Mouse (Mus musculus): Measurements from ENCODE around the gene Gm12216. TPM values are rescaled to one million over a fixed set of nuclear protein-coding genes. Genes with fewer than 3 reads are reported as not detected.

Gene Gm12216
- polyA plus RNA-seq, 1 experiment from 2014 or later, result 1.4 TPM

DNA sequence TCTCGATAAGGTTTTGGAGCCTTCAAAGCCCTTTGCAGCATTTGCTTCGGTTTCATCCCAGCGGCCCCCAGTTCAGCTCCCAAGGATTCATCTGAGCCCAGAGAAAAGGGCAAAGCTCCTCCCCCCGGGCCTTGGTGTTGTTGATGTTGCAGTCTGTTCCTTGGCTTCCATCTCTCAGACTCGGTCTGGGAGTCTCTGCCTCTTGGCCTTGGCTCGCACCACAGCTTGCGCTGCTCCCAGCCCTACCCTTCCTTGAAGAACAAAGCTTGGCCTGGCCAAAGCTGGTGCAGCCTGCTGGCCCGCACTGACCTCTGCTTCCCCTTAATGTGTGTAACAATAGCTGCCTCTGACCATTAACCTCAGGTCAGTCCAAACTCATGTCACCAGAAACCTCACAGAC, 70.9 kb downstream of the Gm12216 start:
- H3K27me3 ChIP-seq (replicated peaks; ENCODE audit: control insufficient read depth, insufficient read depth, low read length), result no peaks in the 10 kb centered on the region
- no peak for DNase-seq (ENCODE audit: low spot score)
- WGBS, result 78% methylated on average over 8 of the region's 8 CpGs
- H3K27ac ChIP-seq (ENCODE audit: low read depth), result no peak overlapping the region
- ATAC-seq (replicated peaks; ENCODE audit: low FRiP score, low TSS enrichment, low read depth), result no peak
- no peaks in the 10 kb centered on the region for H3K36me3 ChIP-seq (ENCODE audit: control insufficient read depth, insufficient read depth, low read length)
- H3K4me1 ChIP-seq (replicated peaks; ENCODE audit: control insufficient read depth, insufficient read depth, low read length), result no peaks in the 10 kb centered on the region
- no peaks in the 10 kb centered on the region for H3K9me3 ChIP-seq (ENCODE audit: control insufficient read depth, low read length)
- H3K4me3 ChIP-seq (ENCODE audit: low read depth, low read length), result no peak overlapping the region
- no peak overlapping the region for H3K9ac ChIP-seq (ENCODE audit: low read length)
- no peak overlapping the region for H3K4me2 ChIP-seq (ENCODE audit: low read length)

DNA sequence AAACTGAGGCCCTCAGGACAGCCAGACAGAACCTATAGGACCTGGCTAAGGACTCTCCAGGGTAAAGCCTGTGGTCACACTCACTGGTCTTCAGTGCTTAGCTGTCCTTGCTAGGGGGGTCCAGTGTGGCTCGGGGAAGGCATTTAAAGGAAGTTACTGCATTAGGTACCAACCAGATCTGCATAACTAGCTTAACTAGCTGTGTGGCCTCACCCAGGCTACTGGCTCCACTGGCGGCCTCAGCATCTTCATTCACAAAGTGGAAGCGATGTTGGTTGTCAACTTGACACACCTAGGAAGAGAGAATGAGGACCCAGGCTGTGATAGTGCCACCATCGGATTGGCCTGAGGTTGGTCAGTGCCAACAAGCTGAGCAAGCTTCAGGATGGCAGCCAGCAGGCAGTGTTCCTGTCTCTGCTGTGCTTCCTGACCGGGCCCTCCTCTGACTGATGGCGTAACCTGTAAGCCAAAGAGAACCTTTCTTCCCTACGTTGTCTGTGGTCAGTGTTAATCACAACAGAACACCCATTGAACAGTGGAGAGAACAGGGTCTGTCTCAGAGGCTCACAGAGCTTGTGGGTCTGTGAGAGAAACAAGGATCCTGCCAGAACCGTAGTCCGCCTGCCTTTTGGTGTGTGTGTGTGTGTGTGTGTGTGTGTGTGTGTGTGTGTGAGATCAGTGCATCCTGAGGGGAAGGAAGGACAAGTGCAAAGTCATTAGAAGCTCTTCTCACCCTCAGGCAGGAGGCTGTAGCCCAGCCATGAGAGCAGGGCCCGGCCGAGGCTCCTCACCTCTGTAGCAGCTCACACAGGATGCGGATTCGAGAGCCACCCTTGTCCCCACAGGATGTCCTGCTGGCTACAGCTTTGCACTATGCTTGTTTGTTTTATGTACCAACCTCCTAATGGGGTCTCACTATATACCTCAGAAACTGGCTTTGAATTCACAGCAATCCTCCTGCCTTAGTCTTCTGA, 72.7 kb downstream of the Gm12216 start:
- no peaks in the 10 kb centered on the region for H3K9me3 ChIP-seq (ENCODE audit: control insufficient read depth, low read length)
- ATAC-seq (replicated peaks; ENCODE audit: low FRiP score, low TSS enrichment, low read depth) (no peak), DNase-seq (ENCODE audit: low spot score) (no peak)
- H3K4me2 ChIP-seq (ENCODE audit: low read length), result no peak overlapping the region
- H3K4me1 ChIP-seq (replicated peaks; ENCODE audit: control insufficient read depth, insufficient read depth, low read length), result no peaks in the 10 kb centered on the region
- H3K27me3 ChIP-seq (replicated peaks; ENCODE audit: control insufficient read depth, insufficient read depth, low read length), result no peaks in the 10 kb centered on the region
- H3K36me3 ChIP-seq (ENCODE audit: control insufficient read depth, insufficient read depth, low read length), result no peaks in the 10 kb centered on the region
- 75% methylated on average over 13 of the region's 13 CpGs for WGBS
- no peak overlapping the region for H3K4me3 ChIP-seq (ENCODE audit: low read depth, low read length)
- H3K27ac ChIP-seq (ENCODE audit: low read depth), result no peak overlapping the region
- H3K9ac ChIP-seq (ENCODE audit: low read length), result no peak overlapping the region

DNA sequence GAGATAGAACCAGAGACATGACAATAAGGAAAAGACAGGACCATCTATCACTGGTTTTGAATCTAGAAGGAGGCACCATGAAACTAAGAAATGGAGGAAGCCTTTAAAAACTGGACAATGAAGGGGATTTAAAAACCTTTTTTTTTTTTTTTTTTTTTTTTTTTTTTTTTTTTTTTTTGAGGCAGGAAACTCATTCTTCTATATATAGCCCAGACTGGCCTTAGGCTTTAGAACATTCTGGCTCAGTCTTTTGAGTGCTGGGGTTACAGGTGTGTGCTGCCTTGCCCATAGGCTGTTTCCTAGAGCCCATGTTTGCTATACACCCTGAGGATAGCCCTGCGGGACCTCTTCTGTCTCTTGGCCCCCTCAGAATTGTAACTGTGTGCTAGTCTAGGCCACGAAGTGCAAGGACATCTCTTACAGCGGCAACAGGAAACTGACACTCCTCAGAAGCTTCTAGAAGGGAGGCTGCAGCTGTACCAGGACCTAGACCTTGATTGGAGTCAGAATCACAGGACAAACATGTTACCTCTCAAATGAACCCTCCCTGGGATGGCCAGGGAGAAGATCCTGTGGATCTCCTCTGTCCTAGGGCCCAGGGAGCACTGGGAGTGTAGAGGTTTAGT, 73.6 kb downstream of the Gm12216 start:
- 78% methylated on average over 3 of the region's 3 CpGs for WGBS
- H3K27ac ChIP-seq (ENCODE audit: low read depth), result no peak overlapping the region
- DNase-seq (ENCODE audit: low spot score) (no peak), ATAC-seq (replicated peaks; ENCODE audit: low FRiP score, low TSS enrichment, low read depth) (no peak)
- H3K4me1 ChIP-seq (replicated peaks; ENCODE audit: control insufficient read depth, insufficient read depth, low read length), result no peaks in the 10 kb centered on the region
- H3K36me3 ChIP-seq (ENCODE audit: control insufficient read depth, insufficient read depth, low read length), result no peaks in the 10 kb centered on the region
- H3K4me2 ChIP-seq (ENCODE audit: low read length), result no peak overlapping the region
- no peaks in the 10 kb centered on the region for H3K27me3 ChIP-seq (replicated peaks; ENCODE audit: control insufficient read depth, insufficient read depth, low read length)
- no peak overlapping the region for H3K4me3 ChIP-seq (ENCODE audit: low read depth, low read length)
- H3K9ac ChIP-seq (ENCODE audit: low read length), result no peak overlapping the region
- H3K9me3 ChIP-seq (ENCODE audit: control insufficient read depth, low read length), result no peaks in the 10 kb centered on the region

DNA sequence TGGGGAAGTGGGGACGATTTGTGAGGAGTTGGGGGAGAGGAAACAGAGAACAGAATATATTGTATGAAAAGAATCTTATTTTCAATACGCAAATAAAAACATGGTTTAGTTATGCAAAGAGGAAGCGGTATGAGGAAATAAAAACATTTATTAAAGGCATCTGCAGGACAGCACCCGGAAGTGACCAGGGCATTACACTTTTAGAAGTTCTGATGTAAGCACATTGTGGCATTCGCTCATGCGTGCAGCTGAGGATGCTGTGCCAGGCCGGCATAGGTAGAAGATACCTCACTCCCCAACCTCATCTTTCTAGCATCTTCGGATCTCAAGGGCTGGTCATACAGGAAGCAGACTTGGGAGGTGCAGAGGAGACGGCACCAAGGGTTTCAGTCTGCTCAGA, 75.8 kb downstream of the Gm12216 start:
- Histone ChIP-seq H3K9ac (ENCODE audit: low read length) (no peak overlapping the region), H3K36me3 (ENCODE audit: control insufficient read depth, insufficient read depth, low read length) (peaks cover 3% of the 10 kb centered on the region; the same call in 1 of the 2 replicates), H3K4me1 (replicated peaks; ENCODE audit: control insufficient read depth, insufficient read depth, low read length) (no peaks in the 10 kb centered on the region), H3K27me3 (replicated peaks; ENCODE audit: control insufficient read depth, insufficient read depth, low read length) (no peaks in the 10 kb centered on the region), H3K9me3 (ENCODE audit: control insufficient read depth, low read length) (no peaks in the 10 kb centered on the region), H3K4me3 (ENCODE audit: low read depth, low read length) (no peak overlapping the region), H3K4me2 (ENCODE audit: low read length) (no peak overlapping the region), H3K27ac (ENCODE audit: low read depth) (no peak overlapping the region)
- WGBS, result 87% methylated on average over 9 of the region's 9 CpGs
- DNase-seq (ENCODE audit: low spot score) (no peak), ATAC-seq (replicated peaks; ENCODE audit: low FRiP score, low TSS enrichment, low read depth) (no peak)

DNA sequence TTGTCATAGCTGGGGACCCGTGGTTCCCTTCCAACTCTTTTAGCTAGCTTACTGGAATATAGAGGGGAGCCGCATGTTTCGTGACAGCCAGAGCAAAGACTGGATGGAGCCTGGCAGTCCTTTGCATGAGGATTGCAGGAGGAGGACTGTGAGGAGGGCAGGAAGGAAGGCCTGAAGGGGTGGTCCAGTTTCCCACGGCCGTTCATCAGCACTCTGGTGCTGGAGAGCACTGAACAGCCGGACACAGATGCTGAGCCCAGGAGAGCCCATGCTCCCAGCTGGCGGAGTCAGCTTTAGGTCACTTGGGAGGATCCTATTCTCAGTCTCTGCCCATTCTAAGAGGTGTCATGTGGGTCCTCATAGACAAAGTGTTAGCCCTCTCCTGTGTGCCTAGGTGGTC, 77.1 kb downstream of the Gm12216 start:
- Histone ChIP-seq H3K27ac (ENCODE audit: low read depth) (no peak overlapping the region), H3K27me3 (replicated peaks; ENCODE audit: control insufficient read depth, insufficient read depth, low read length) (no peaks in the 10 kb centered on the region), H3K36me3 (ENCODE audit: control insufficient read depth, insufficient read depth, low read length) (peaks cover 16% of the 10 kb centered on the region), H3K4me3 (ENCODE audit: low read depth, low read length) (no peak overlapping the region), H3K9me3 (ENCODE audit: control insufficient read depth, low read length) (no peaks in the 10 kb centered on the region), H3K4me1 (replicated peaks; ENCODE audit: control insufficient read depth, insufficient read depth, low read length) (no peaks in the 10 kb centered on the region), H3K9ac (ENCODE audit: low read length) (no peak overlapping the region), H3K4me2 (ENCODE audit: low read length) (no peak overlapping the region)
- ATAC-seq (replicated peaks; ENCODE audit: low FRiP score, low TSS enrichment, low read depth) (no peak), DNase-seq (ENCODE audit: low spot score) (no peak)
- 64% methylated on average over 7 of the region's 7 CpGs for WGBS

DNA sequence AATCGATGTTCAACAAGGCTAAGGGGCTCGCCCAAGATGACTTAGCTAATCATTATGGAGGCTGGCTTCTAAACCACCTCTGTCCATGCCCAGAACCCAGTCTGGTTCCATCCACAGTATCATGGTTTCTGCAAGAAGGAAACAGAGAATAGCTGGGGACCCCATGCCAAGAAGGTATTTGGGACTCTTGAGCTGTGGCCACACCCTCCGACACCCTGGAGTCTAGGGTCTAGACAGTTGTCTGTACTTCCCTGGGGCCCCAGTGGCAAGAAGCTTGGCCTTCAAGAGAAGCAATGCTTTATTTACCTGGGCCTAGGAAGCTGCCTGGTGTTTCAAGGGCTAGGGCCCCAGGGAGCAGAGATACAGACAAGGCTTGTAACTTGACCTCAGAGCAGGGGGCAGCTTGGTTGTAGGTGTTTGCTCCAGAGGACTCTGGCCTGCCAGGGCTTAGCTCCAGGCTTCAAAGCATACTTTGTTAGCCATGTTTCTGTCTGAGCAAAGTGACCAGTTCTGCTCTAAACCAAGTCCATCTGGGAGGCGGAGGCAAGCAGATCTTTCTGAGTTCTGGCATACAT, 77.8 kb downstream of the Gm12216 start:
- ATAC-seq (replicated peaks; ENCODE audit: low FRiP score, low TSS enrichment, low read depth) (no peak), DNase-seq (ENCODE audit: low spot score) (no peak)
- Histone ChIP-seq H3K27ac (ENCODE audit: low read depth) (no peak overlapping the region), H3K4me2 (ENCODE audit: low read length) (no peak overlapping the region), H3K9me3 (ENCODE audit: control insufficient read depth, low read length) (no peaks in the 10 kb centered on the region), H3K27me3 (replicated peaks; ENCODE audit: control insufficient read depth, insufficient read depth, low read length) (no peaks in the 10 kb centered on the region), H3K4me3 (ENCODE audit: low read depth, low read length) (no peak overlapping the region), H3K4me1 (replicated peaks; ENCODE audit: control insufficient read depth, insufficient read depth, low read length) (no peaks in the 10 kb centered on the region), H3K36me3 (ENCODE audit: control insufficient read depth, insufficient read depth, low read length) (peaks cover 23% of the 10 kb centered on the region), H3K9ac (ENCODE audit: low read length) (no peak overlapping the region)
- WGBS, result 84% methylated on average over 4 of the region's 4 CpGs

DNA sequence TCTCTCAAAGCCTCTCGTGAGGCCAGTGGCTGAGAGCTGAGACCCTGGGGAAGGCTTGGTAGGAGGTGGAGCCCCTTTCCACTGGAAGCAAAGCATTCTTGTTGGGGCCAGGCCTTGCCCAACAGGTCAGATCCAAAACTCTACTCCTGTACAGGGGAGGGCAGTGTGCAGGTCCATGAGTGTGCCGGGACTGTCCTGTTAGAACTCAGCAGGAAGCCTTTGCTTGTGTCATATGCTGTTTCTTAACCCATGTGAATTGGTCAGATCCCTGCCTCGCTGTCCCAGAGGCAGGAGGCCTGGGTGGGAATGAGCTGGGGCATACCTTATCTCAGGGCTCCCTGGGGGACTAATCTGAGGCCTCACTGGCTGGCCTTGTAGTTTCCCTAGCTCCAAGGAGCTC, 78.8 kb downstream of the Gm12216 start:
- WGBS, result 78% methylated on average over 3 of the region's 3 CpGs
- Histone ChIP-seq H3K9ac (ENCODE audit: low read length) (no peak overlapping the region), H3K36me3 (ENCODE audit: control insufficient read depth, insufficient read depth, low read length) (peaks cover 33% of the 10 kb centered on the region), H3K4me2 (ENCODE audit: low read length) (no peak overlapping the region), H3K27me3 (replicated peaks; ENCODE audit: control insufficient read depth, insufficient read depth, low read length) (no peaks in the 10 kb centered on the region), H3K9me3 (ENCODE audit: control insufficient read depth, low read length) (no peaks in the 10 kb centered on the region), H3K27ac (ENCODE audit: low read depth) (no peak overlapping the region), H3K4me1 (replicated peaks; ENCODE audit: control insufficient read depth, insufficient read depth, low read length) (no peaks in the 10 kb centered on the region), H3K4me3 (ENCODE audit: low read depth, low read length) (no peak overlapping the region)
- ATAC-seq (replicated peaks; ENCODE audit: low FRiP score, low TSS enrichment, low read depth), result no peak
- DNase-seq (ENCODE audit: low spot score), result no peak

DNA sequence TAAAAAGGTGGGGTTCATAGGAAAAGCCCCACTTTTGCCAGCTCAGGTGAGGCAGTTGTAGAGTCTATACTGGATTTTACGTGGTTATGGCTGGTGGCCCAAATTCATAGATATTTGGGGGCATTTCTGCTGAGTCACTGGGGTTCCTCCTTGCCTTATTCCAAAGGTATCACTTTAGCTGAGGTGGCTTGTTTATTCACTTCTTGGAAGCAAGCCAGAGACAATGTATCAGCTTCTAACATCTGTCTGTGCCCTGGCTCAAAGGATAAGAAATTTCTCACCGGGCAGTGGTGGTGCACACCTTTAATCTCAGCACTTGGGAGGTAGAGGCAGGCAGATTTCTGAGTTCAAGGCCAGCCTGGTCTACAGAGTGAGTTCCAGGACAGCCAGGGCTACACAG, 79.2 kb downstream of the Gm12216 start:
- H3K4me2 ChIP-seq (ENCODE audit: low read length), result no peak overlapping the region
- no peak overlapping the region for H3K27ac ChIP-seq (ENCODE audit: low read depth)
- H3K4me3 ChIP-seq (ENCODE audit: low read depth, low read length), result no peak overlapping the region
- WGBS, result 71% methylated on average over 2 of the region's 2 CpGs
- H3K27me3 ChIP-seq (replicated peaks; ENCODE audit: control insufficient read depth, insufficient read depth, low read length), result no peaks in the 10 kb centered on the region
- H3K4me1 ChIP-seq (replicated peaks; ENCODE audit: control insufficient read depth, insufficient read depth, low read length), result no peaks in the 10 kb centered on the region
- H3K9ac ChIP-seq (ENCODE audit: low read length), result no peak overlapping the region
- DNase-seq (ENCODE audit: low spot score) (no peak), ATAC-seq (replicated peaks; ENCODE audit: low FRiP score, low TSS enrichment, low read depth) (no peak)
- H3K9me3 ChIP-seq (ENCODE audit: control insufficient read depth, low read length), result no peaks in the 10 kb centered on the region
- H3K36me3 ChIP-seq (ENCODE audit: control insufficient read depth, insufficient read depth, low read length), result peaks cover 38% of the 10 kb centered on the region

Data from intestine, embryonic 14.5 days (tissue).